Mouse (Mus musculus) kidney, adult 2 months (tissue): Measurements from ENCODE around the gene Gm16381.
"Not testable (repeated sequence)": the region's sequence is repeated elsewhere in the genome, so short reads cannot be mapped to it uniquely, and the experiment has no call there.

ENCODE experiments used
- CTCF ChIP-seq: fragments of 200-500 bp; conservative IDR thresholded peaks from 2 replicates; pipeline ENCODE4 v1.5.1; 2011; ENCODE audit warnings: low read depth, mild to moderate bottlenecking, control low read depth, low read length, moderate library complexity, mixed read lengths; ENCODE audit not compliant: insufficient read depth, insufficient read length
- POLR2A ChIP-seq: fragments of 200-500 bp; IDR thresholded peaks from one replicate; pipeline ENCODE4 v1.6.1; 2011; ENCODE audit warnings: low read depth, low read length, control low read depth

DNA sequence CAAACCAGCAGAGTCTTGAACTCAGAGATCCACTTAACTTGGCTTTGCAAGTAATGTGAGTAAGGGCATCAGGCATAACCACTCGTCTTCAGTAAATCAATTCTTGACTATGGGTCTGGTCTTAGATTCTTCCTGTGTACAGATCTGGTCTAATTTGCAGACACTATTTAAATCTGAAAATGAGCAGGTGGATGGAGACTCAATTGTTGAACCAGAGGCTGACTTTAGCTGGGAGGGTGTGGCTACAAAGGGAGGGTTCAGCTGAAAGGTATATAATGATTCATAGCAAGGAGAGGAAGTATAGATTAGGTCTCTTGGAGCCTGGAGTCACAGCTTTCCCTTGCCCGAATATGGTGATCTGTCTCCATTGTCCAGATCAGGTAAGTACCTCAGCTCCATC lies 42.0 kb downstream of the Gm16381 start, which contains the start of gene Oog1:
- TF ChIP-seq POLR2A, CTCF: not testable (repeated sequence)
